Mouse (Mus musculus): ENCODE measurements at regions not wholly inside any gene's neighbourhood (a gene's known extent, or its start where the extent isn't known, plus 50 kb on each side); places are given as distances from the start of the nearest gene placed in this dataset.

- TF ChIP-seq CTCF (IDR thresholded peaks at IDR 0.05; ENCODE audit: control insufficient read depth, insufficient read depth, insufficient replicate concordance, low read depth, low read length) = no peak
- no peak for TF ChIP-seq POLR2A (IDR thresholded peaks at IDR 0.05; ENCODE audit: control insufficient read depth, low read depth, low read length)
Observed at GRCm38 (mm10) chr10:92030221-92030620, 692.0 kb downstream of the Nedd1 start.

Data from testis, adult 2 months (tissue).